Mouse (Mus musculus): ENCODE results near the gene Ints3.
"Not testable (repeated sequence)": the region's sequence is repeated elsewhere in the genome, so short reads cannot be mapped to it uniquely, and the experiment has no call there.

Ints3 gene

DNA sequence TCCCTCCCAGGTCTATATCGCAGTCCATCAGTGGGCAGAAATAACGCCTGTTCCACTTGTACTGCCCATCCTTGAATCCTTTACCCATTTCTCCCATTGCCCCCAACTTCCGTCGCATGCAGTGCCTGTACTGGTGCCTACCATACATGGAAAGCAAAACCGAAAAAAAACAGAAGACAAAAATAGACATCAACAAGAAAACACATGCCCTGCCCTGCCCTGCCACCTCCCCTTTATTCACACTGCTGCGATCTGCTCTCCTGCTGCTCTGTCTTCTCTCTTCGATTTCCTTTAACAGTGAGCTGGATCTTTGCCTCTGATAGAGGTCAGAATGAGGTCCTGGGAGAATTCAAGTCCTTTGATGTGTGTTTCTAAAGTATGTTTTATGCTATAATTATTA, 75.5 kb downstream of the Ints3 start:
- no peak for DNase-seq (ENCODE audit: low read depth, low spot score)

DNA sequence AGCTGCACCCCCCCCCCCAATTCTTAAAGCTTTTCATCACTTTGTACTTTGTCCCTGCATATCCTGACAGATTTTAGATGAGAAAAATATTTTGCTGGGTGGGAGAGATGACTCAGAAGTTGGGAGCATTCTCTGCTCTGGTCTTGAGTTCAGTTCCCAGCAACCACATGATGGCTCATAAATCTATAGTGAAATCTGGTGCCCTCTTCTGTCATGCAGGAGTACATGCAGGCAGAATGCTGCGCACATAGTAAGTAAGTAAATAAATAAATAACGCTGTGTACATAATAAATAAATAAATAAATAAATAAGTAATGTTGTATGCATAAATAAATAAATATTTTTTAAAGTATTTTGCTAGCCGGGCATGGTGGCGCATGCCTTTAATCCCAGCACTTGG, 85.6 kb downstream of the Ints3 start:
- DNase-seq (ENCODE audit: low read depth, low spot score), result no peak

DNA sequence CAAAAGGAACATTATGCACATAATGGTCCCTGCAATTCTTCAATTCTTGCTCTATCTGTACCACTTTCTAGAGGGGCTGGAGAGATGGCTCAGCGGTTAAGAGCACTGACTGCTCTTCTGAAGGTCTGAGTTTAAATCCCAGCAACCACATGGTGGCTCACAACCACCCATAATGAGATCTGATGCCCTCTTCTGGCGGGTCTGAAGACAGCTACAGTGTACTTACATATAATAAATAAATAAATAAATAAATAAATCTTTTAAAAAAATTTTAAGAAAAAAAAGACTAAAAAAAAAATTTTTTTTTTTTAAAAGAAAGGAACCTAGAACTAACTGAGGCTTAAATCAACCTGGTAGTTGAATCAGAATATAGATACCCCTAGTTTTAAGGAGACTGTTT, 90.6 kb downstream of the Ints3 start:
- not testable (repeated sequence) for DNase-seq (ENCODE audit: low read depth, low spot score)

Data from forelimb bud, embryonic 11.5 days (tissue).